Mouse (Mus musculus) brain, embryonic 14.5 days (tissue): ENCODE measurements around the gene Mcam.

ENCODE experiments used
- CTCF ChIP-seq: fragments of 200-500 bp; IDR thresholded peaks from 2 replicates; pipeline ENCODE4 v1.5.1; 2012; ENCODE audit warnings: inconsistent platforms, mild to moderate bottlenecking, moderate library complexity, borderline replicate concordance; ENCODE audit not compliant: insufficient read depth, insufficient read length; ENCODE audit errors: extremely low read depth
- POLR2A ChIP-seq: fragments of 200-500 bp; IDR thresholded peaks from 2 replicates; pipeline ENCODE4 v1.6.1; 2012; ENCODE audit warnings: mild to moderate bottlenecking, inconsistent platforms, borderline replicate concordance; ENCODE audit not compliant: poor library complexity, insufficient read depth, insufficient read length, severe bottlenecking; ENCODE audit errors: extremely low read depth

DNA sequence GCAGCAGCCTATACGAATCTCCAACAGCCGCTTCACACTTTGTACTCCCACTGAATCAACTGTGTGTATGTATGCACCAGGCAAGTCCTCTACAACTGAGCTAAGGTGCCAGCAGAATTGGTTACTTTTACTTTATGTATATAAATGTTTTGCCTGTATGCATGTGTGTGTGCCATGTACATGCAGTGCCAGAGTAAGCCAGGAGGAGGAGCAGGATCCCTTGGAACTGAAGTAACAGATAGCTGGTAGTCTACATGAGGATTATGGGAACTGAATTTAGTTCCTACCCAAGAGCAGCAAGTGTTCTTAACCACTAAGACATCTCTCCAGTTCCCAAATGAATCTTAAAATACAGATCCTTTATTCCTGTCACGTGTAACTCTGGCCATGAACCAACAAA lies 48.0 kb downstream of the Mcam start:
- TF ChIP-seq CTCF, result no peak; the same call in 1 of the 2 replicates
- TF ChIP-seq POLR2A, result no peak
